Mouse (Mus musculus) spleen, adult 2 months (tissue): ENCODE measurements around the gene Lrrn2. TPM values are rescaled to one million over a fixed set of nuclear protein-coding genes. Genes with fewer than 3 reads are reported as not detected.

Experiments used
- DNase-seq, 2 experiments: peaks; one replicate each; pipeline versions ENCODE4 v3.0.0 to v3.0.0-alpha.2; 2012 to 2021; ENCODE audit warnings: low spot score in 2 of 2, low read depth in 1 of 2
- H3K27ac ChIP-seq: fragments of 200-500 bp; 2 replicates; pipeline ENCODE4 v1.5.1; 2012; ENCODE audit warnings: low read length, inconsistent platforms; ENCODE audit not compliant: insufficient read depth
- H3K27me3 ChIP-seq: fragments of 200-500 bp; 2 replicates; pipeline ENCODE4 v1.6.1; 2012; ENCODE audit warnings: mild to moderate bottlenecking, moderate library complexity, low read length, inconsistent platforms; ENCODE audit not compliant: control insufficient read depth, insufficient read depth
- H3K36me3 ChIP-seq: fragments of 200-500 bp; 2 replicates; pipeline ENCODE4 v1.6.1; 2012; ENCODE audit warnings: mild to moderate bottlenecking, low read length, inconsistent platforms; ENCODE audit not compliant: control insufficient read depth, insufficient read depth
- H3K4me1 ChIP-seq: fragments of 200-500 bp; 2 replicates; pipeline ENCODE4 v1.6.1; 2011; ENCODE audit warnings: inconsistent platforms; ENCODE audit not compliant: control insufficient read depth, insufficient read depth, insufficient read length
- H3K4me3 ChIP-seq: fragments of 200-500 bp; 2 replicates; pipeline ENCODE4 v1.5.1; 2011; ENCODE audit warnings: mild to moderate bottlenecking, inconsistent platforms; ENCODE audit not compliant: insufficient read depth, insufficient read length; ENCODE audit errors: extremely low read depth
- CTCF ChIP-seq: fragments of 200-500 bp; IDR thresholded peaks from 2 replicates; pipeline ENCODE4 v1.5.1; 2011; ENCODE audit warnings: mild to moderate bottlenecking, inconsistent platforms; ENCODE audit not compliant: insufficient read depth, insufficient read length, insufficient replicate concordance; ENCODE audit errors: extremely low read depth
- POLR2A ChIP-seq: fragments of 200-500 bp; IDR thresholded peaks from 2 replicates; pipeline ENCODE4 v1.6.1; 2011; ENCODE audit warnings: low read depth, low read length, inconsistent platforms
- WGBS: fragments of 180-500 bp; shearing (Covaris S2); methylation state at CpG from one replicate; pipeline ENCODE4 v1.1.7; 2018; 5-methylcytosine and 5-hydroxymethylcytosine counted together
- polyA plus RNA-seq: library from polyadenylated mRNA; depleted of rRNA; stranded (reverse); fragments of >200 nt; gene quantifications from 2 replicates; pipeline ENCODE4 v1.2.3, GENCODE M21; 2012

Lrrn2 gene
- polyA plus RNA-seq, 1 experiment: 0.41 TPM

DNA sequence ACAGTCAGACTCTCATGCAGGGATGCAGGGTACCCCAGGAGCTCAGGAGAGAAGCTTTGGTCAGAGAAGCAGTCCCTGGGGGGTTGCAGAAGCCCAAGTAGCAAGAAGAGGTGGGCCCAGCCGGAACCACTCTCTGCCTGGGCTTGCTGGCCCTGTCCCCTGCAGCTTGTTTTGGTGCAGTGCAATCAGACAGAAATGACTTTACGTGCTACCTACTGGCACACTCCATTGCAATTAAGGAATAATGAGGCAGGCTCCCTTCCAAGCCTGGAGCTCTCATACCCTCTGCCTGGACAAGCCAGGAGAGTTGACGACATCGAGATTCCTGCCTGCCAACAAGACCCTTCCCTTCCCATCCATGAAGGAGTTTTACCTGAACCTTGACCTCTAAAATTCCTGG is 50.2 kb downstream of the Lrrn2 start:
- Histone ChIP-seq H3K4me1 (no peaks in the 10 kb centered on the region), H3K27ac (no peak overlapping the region), H3K27me3 (no peaks in the 10 kb centered on the region), H3K36me3 (no peaks in the 10 kb centered on the region), H3K4me3 (no peak overlapping the region)
- DNase-seq: no peak
- TF ChIP-seq POLR2A (no peak), CTCF (no peak)
- WGBS: 85% methylated on average over 4 of the region's 4 CpGs

DNA sequence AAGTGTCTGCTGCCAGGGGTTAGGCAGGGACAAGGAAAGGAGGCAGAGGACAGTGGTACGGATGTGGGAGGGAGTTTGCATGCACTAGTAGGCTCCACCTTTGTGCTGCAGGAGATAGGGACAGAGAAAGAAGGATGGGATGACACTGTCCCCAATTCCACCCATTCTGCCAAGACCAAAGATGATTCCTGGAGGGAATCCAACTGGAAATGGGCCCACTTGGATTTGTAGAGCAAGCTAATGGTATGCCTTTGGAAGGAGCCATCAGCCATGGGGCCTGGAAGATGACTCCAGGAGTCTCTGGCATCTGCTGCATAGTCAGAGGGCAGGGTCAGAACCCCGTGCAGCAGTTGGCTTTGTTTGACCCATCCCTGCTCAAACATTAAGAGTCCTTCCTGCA is 52.3 kb downstream of the Lrrn2 start:
- no peak for TF ChIP-seq CTCF
- no peak for TF ChIP-seq POLR2A
- H3K27me3 ChIP-seq: no peaks in the 10 kb centered on the region
- H3K27ac ChIP-seq: no peak overlapping the region
- DNase-seq: no peak
- H3K4me1 ChIP-seq: no peaks in the 10 kb centered on the region
- 77% methylated on average over 2 of the region's 2 CpGs for WGBS
- H3K36me3 ChIP-seq: no peaks in the 10 kb centered on the region
- H3K4me3 ChIP-seq: no peak overlapping the region

DNA sequence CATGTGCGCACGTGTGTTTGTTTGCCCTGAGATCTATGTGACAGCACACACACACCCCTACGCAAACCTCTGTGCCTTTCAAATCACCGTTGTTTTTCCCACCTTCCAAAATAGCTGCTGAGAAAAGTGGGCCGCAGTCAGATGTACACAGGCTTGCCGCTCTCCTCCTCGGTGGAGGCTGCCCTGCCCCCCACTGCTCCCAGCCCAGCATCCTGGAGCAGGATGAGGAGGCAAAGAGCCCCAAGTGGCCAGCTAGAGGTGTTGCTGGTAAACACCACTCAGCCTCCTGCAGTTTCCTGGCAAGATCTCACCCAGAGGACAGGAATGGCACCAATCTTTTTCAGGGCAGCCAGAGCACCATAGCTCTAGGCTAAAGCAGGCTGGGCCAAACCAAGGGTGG is 54.8 kb downstream of the Lrrn2 start:
- no peak for DNase-seq
- WGBS: 36% methylated on average over 6 of the region's 7 CpGs
- Histone ChIP-seq H3K27me3 (no peaks in the 10 kb centered on the region), H3K4me3 (no peak overlapping the region), H3K36me3 (no peaks in the 10 kb centered on the region), H3K4me1 (no peaks in the 10 kb centered on the region), H3K27ac (no peak overlapping the region)
- no peak for TF ChIP-seq POLR2A
- TF ChIP-seq CTCF: no peak

DNA sequence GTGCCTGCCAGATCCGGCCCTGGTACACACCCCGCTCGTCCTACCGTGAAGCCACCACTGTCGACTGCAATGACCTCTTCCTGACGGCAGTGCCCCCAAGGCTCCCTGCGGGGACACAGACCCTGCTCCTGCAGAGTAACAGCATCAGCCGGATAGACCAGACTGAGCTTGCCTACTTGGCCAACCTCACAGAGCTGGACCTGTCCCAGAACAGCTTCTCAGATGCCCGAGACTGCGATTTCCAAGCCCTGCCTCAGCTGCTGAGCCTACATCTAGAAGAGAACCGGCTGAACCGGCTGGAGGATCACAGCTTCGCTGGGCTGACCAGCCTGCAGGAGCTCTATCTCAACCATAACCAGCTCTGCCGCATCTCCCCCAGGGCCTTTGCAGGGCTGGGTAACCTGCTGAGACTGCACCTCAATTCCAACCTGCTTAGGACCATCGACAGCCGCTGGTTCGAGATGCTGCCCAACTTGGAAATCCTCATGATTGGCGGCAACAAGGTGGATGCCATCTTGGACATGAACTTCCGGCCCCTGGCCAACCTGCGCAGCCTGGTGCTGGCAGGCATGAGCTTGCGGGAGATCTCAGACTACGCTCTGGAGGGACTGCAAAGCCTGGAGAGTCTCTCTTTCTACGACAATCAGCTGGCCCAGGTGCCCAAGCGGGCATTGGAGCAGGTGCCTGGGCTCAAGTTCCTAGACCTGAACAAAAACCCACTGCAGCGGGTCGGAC is 57.4 kb downstream of the Lrrn2 start:
- no peak overlapping the region for H3K4me3 ChIP-seq
- TF ChIP-seq POLR2A (no peak), CTCF (no peak)
- no peak for DNase-seq
- H3K27ac ChIP-seq: no peak overlapping the region
- 91% methylated on average over 26 of the region's 26 CpGs for WGBS
- no peaks in the 10 kb centered on the region for H3K27me3 ChIP-seq
- H3K36me3 ChIP-seq: no peaks in the 10 kb centered on the region
- no peaks in the 10 kb centered on the region for H3K4me1 ChIP-seq

DNA sequence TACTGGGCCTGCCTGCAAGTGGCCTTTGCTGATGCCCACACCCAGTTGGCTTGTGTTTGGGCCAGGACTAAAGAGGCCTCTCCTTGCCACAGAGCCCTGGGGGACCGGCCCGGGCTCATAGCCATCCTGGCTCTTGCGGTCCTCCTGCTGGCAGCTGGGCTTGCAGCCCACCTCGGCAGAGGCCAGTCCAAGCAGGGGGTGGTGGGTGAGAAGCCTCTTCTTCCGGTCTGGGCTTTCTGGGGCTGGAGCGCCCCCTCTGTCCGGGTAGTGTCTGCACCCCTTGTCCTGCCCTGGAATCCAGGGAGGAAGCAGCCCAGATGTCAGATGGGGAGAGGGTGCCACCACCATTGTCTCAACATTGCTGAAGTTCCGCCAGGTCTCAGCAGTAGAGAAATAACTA is 58.9 kb downstream of the Lrrn2 start:
- Histone ChIP-seq H3K27ac (no peak overlapping the region), H3K36me3 (no peaks in the 10 kb centered on the region), H3K4me3 (no peak overlapping the region), H3K27me3 (no peaks in the 10 kb centered on the region), H3K4me1 (no peaks in the 10 kb centered on the region)
- 80% methylated on average over 8 of the region's 8 CpGs for WGBS
- DNase-seq: no peak
- TF ChIP-seq POLR2A (no peak), CTCF (no peak)

DNA sequence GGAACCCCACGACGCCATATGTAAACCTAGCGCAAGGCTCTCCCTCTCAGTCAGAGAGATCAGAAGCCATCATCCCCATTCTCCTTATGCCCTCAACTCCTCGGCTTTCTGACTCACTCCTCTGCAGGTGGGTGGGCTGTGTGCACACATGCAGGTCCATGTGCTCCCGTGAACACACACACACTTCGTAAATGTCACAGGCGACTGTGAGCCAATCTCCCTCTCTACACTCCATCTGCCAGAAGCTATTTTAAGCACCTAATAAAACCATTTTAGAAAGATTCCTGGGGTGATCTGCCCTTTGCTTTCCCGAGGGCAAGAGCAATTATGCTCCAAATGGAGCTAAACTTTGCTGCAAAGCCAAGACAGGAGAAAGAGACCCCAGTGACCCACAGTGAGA is 65.8 kb downstream of the Lrrn2 start:
- no peak overlapping the region for H3K4me3 ChIP-seq
- H3K36me3 ChIP-seq: no peaks in the 10 kb centered on the region
- no peak for TF ChIP-seq CTCF
- TF ChIP-seq POLR2A: no peak
- no peaks in the 10 kb centered on the region for H3K4me1 ChIP-seq
- no peaks in the 10 kb centered on the region for H3K27me3 ChIP-seq
- no peak for DNase-seq
- WGBS: 63% methylated on average over 8 of the region's 8 CpGs
- no peak overlapping the region for H3K27ac ChIP-seq

DNA sequence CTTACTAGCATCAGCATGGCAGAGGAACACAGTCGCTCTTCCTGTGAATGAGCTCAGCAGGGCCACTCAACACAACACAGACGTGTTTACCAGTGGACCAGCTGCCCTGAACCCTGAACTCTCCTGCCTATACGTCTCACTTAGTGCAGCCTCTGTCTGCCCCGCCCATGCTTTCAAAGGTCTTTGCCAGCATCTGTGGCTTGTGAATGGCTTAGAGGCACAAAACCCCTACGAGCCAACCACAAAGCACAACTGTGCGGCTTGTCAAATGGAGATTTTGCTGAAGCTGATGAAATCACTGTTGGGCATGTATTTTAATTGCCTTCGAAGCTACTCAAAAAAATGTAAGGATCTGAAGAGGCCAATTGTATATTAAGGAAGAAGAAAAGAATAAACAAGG is 67.7 kb downstream of the Lrrn2 start:
- WGBS: 71% methylated on average over 7 of the region's 7 CpGs
- DNase-seq: no peak
- TF ChIP-seq POLR2A (no peak), CTCF (no peak)

DNA sequence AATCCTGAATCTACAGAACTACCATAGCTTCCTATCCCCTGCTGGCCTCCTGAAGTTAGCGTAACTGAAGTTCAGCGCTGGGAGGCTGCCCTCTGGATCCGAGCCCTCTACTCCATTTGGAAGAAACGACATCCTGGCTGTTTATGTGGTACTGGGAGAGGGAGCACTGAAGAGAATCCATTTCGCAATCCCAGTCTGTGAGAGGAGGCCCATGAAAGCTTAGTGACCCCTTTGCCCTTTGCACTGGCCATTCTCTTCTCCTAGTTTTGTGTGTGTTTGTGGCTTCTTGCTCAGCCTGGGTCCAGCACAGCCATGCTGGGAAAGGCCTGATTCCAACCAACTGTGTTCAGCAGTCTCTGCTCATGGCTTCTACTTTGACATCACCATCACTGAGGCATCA is 76.7 kb downstream of the Lrrn2 start:
- no peak for TF ChIP-seq POLR2A
- TF ChIP-seq CTCF: no peak
- H3K27ac ChIP-seq: no peak overlapping the region
- WGBS: 76% methylated on average over 5 of the region's 5 CpGs
- H3K4me3 ChIP-seq: no peak overlapping the region
- H3K4me1 ChIP-seq: no peaks in the 10 kb centered on the region
- no peaks in the 10 kb centered on the region for H3K27me3 ChIP-seq
- H3K36me3 ChIP-seq: no peaks in the 10 kb centered on the region
- no peak for DNase-seq

More for the DNA sequence above, 67.7 kb downstream of the Lrrn2 start:
- H3K36me3 ChIP-seq: no peaks in the 10 kb centered on the region
- no peak overlapping the region for H3K4me3 ChIP-seq
- H3K27me3 ChIP-seq: no peaks in the 10 kb centered on the region
- H3K27ac ChIP-seq: no peak overlapping the region
- no peaks in the 10 kb centered on the region for H3K4me1 ChIP-seq
